Mouse (Mus musculus) heart, adult 10 weeks (tissue): ENCODE data around the gene Gm13078. TPM values are rescaled to one million over a fixed set of nuclear protein-coding genes. Genes with fewer than 3 reads are reported as not detected.

Experiments
- polyA plus RNA-seq: library from polyadenylated mRNA; stranded (reverse); fragments of 350-450 nt; fragmentation: Illumina TruSeq; extraction: RNeasy Lipid Tissue Mini Kit (QIAGEN cat#74804); gene quantifications from one replicate; pipeline ENCODE4 v1.2.3, GENCODE M21; 2014; ENCODE audit warnings: low read depth, low replicate concordance

Gm13078 gene
- polyA plus RNA-seq, result not detected

GRCm38 (mm10) chr4:143719155-143719554, at the start of gene Gm13078:
Gene Gm13078, plus strand, starts transcription at chr4:143719455.

GRCm38 (mm10) chr4:143702611-143703010, 16.6 kb upstream of the Gm13078 start, which contains the start of gene Gm13089:
Gene Gm13089, minus strand, starts transcription at chr4:143702711.

Other genes starting within 250 kb of the Gm13078 start
- not detected for gene Gm13043, start 208.1 kb upstream of the Gm13078 start, polyA plus RNA-seq
- gene Gm13040, start 183.5 kb upstream of the Gm13078 start, polyA plus RNA-seq, result not detected
- gene BC080695, start 167.8 kb upstream of the Gm13078 start, polyA plus RNA-seq, result not detected
- not detected for gene Gm13057, start 167.7 kb upstream of the Gm13078 start, polyA plus RNA-seq
- gene Gm13083, start 104.5 kb upstream of the Gm13078 start, polyA plus RNA-seq, result not detected
- not detected for gene Gm13088, start 62.2 kb upstream of the Gm13078 start, polyA plus RNA-seq
- not detected for gene Gm13089, start 16.7 kb upstream of the Gm13078 start, polyA plus RNA-seq
- gene Gm13023, start 69.9 kb downstream of the Gm13078 start, polyA plus RNA-seq, result not detected
- not detected for gene Gm13084, start 96.6 kb downstream of the Gm13078 start, polyA plus RNA-seq
- not detected for gene Gm13103, start 127.0 kb downstream of the Gm13078 start, polyA plus RNA-seq
- not detected for gene Pramef6, start 180.9 kb downstream of the Gm13078 start, polyA plus RNA-seq
- not detected for gene Pramef25, start 231.6 kb downstream of the Gm13078 start, polyA plus RNA-seq
- gene Gm13101, start 247.5 kb downstream of the Gm13078 start, polyA plus RNA-seq, result not detected